Mouse (Mus musculus) E14TG2a.4 (cell line): ENCODE measurements around the gene Matn1.

Source experiments
- CTCF ChIP-seq: conservative IDR thresholded peaks from 2 replicates; pipeline ENCODE4 v1.5.1; 2014; ENCODE audit warnings: low read length
- NANOG ChIP-seq: IDR thresholded peaks from 2 replicates; pipeline ENCODE4 v1.6.1; 2014; ENCODE audit warnings: borderline replicate concordance, low read length, mixed read lengths
- POU5F1 ChIP-seq: IDR thresholded peaks from 2 replicates; pipeline ENCODE4 v1.6.1; 2014; ENCODE audit warnings: low read length, borderline replicate concordance

DNA sequence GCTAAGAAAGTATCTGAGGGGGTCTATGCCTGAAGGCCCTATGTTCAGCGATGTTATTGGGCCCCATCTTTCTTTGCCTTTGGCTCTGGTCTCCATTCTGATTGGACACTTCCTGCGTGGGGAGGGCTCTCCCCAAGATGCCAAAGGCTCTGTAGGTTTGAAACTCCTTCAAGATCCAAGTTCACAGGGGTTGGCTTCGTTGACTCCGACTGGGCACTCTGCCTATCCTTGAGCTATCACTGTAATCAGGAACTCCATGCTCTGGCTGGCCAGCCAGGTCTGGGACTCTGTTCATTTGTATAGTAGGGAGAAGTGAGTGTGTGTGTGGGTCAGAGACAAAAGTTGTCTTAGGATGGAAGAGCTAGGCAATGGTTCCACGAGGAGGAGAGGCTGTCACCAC, 14.6 kb downstream of the Matn1 start:
- TF ChIP-seq CTCF (no peak), NANOG (no peak), POU5F1 (no peak)
